Mouse (Mus musculus): ENCODE results near the gene Nova2. TPM values are rescaled to one million over a fixed set of nuclear protein-coding genes. Genes with fewer than 3 reads are reported as not detected.

The Nova2 gene
- polyA plus RNA-seq, 2 experiments from 2014 or later = not detected

DNA sequence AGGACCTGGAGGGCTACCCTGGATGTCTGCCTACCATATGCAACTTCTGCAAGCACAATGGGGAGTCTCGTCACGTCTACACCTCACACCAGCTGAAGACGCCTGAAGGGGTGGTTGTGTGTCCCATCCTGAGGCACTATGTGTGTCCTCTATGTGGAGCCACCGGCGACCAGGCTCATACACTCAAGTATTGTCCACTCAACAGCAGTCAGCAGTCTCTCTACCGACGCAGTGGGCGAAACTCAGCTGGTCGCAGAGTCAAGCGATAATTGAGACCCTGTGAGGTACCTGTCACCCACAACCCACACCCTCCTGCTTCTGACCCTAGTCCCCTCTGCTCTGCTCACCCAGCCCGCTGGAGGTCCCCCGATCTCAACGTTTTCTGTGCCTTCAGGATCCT is 62.1 kb downstream of the Nova2 start:
- ATAC-seq = no peak

DNA sequence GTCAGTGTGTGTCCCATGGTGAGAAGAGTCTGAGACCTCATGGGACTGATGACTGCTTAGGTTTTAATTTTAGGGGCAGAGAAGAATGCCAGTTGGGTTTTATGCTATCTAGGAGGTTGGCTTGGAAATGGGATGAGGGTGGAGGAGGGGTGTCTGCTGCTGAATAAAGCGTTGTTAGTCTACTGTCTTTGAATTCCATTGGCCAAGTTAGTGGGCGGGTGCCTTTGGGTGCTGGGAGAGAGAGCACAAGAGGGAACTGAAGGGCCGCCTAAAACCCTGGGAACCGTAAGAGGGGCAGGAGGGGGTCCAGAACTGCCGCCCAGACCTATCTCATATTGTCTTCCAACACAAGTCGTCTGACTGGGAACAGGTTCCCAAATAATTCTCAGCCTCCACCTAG is 63.1 kb downstream of the Nova2 start:
- ATAC-seq = no peak

- ATAC-seq = no peak
Observed at GRCm38 (mm10) chr7:18989995-18990394, 64.3 kb downstream of the Nova2 start.

GRCm38 (mm10) chr7:18990601-18991295 is 65.1 kb downstream of the Nova2 start, which contains the start of gene Mypop:
TSS of gene Mypop (plus strand) at chr7:18991245.
- ATAC-seq = peak; percentile 86

DNA sequence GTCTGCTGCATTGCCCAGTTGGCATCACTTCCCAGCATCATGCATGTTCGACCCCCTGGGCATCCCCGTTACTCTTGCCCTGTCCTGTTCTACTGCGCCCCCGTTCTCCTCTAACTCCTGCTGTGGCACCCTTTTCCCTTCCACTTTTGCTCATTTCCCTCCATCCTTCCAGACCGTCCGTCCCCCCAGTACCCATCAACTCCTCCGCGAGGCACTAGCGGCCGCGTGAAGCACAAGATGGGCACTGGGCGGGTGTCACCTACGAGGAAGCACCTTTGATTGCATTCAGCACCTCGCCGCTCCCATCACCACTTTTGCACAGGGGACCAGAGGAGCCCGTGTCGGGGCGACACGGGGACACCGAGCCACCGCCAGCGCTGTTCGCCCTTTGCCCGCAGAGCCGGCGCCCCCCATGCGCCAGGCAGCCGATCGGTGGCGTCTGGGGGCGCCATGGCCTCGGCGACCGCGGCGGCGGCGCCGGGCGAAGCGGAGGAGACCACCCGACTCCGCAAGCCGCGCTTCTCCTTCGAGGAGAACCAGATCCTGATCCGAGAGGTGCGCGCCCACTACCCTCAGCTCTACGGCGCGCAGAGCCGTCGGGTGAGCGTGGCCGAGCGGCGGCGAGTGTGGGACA is 66.1 kb downstream of the Nova2 start:
- no peak for ATAC-seq

GRCm38 (mm10) chr7:18992294-18992675 is 66.6 kb downstream of the Nova2 start:
- no peak for ATAC-seq

GRCm38 (mm10) chr7:18993036-18993435 is 67.3 kb downstream of the Nova2 start:
- ATAC-seq = no peak

DNA sequence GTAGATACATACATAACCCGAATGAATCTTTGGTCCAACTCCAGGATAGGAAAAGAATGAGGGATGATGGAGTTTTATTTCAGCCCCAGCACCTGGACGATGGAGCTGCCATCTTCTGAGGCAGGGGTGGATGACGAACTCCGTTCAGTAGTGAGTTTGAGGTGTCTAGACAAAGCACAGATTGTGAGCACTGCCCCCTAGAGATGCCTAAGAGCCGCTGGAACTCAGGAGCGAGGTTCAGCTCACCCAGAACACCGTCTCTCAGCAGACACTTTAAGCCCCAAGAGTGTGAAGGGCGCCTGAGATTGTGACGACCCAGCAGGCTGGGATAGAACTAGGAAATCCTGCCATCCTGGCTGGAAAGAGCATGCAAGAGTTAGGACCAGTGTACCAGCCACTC is 73.1 kb downstream of the Nova2 start:
- no peak for ATAC-seq

- no peak for ATAC-seq
Observed at GRCm38 (mm10) chr7:19000421-19000820, 74.7 kb downstream of the Nova2 start.

GRCm38 (mm10) chr7:19001066-19001806 is 75.5 kb downstream of the Nova2 start:
- peak; percentile 68 for ATAC-seq

- ATAC-seq = no peak
Observed at GRCm38 (mm10) chr7:19001807-19002085, 76.1 kb downstream of the Nova2 start.

GRCm38 (mm10) chr7:19002115-19002514 is 76.4 kb downstream of the Nova2 start:
- no peak for ATAC-seq

- peak; percentile 45 for ATAC-seq
Observed at GRCm38 (mm10) chr7:19002848-19003498, 77.3 kb downstream of the Nova2 start.

DNA sequence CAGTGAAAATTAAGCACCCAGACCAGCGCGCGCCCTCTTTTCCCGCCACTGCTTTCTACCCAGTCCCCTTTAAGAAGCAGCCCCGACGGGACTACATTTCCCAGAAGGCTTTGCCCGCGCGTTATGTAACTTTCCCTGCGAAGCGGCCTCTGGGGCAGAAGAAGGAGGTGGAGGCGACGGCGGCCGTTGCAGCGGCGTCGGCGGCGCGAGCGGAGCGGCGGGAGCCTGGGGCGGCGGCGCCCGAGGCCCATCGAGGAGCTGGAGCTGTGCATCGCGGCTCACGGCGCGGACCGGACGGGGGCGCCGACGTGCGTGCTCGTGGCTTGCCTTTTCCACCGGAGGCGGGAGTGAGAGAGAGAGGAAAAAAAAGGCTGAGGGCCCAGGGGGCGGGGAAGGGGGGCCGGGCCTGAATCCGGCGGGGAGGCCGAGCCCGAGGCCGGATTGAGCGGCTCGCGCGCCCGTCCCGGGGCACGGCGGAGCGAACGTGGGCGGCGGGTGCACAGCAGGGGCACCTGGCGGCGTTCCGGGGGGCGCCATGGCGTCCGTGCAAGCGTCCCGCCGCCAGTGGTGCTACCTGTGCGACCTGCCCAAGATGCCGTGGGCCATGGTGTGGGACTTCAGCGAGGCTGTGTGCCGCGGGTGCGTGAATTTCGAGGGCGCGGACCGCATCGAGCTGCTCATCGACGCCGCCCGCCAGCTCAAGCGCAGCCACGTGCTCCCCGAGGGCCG is 78.4 kb downstream of the Nova2 start, which contains the start of gene Irf2bp1:
Gene Irf2bp1, plus strand, starts transcription at position 143 of the 729 bp plus-strand sequence.
- ATAC-seq = peak; percentile 70

DNA sequence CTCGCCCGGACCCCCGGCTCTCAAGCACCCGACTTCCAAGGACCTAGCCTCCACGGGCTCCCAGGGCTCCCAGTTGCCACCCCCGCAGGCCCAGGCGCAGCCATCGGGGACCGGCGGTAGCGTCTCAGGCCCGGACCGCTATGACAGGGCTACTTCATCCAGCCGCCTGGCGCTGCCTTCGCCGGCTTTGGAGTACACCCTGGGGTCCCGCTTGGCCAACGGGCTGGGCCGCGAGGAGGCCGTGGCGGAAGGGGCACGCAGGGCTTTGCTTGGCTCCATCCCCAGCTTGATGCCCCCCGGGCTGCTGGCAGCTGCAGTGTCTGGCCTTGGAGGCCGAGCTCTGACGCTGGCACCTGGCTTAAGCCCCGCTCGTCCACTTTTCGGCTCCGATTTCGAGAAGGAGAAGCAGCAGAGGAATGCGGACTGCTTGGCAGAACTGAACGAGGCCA is 79.0 kb downstream of the Nova2 start:
- no peak for ATAC-seq

- ATAC-seq = no peak
Observed at GRCm38 (mm10) chr7:19005417-19006121, 79.9 kb downstream of the Nova2 start.

GRCm38 (mm10) chr7:19006476-19006875 is 80.8 kb downstream of the Nova2 start:
- ATAC-seq = peak; percentile 41

DNA sequence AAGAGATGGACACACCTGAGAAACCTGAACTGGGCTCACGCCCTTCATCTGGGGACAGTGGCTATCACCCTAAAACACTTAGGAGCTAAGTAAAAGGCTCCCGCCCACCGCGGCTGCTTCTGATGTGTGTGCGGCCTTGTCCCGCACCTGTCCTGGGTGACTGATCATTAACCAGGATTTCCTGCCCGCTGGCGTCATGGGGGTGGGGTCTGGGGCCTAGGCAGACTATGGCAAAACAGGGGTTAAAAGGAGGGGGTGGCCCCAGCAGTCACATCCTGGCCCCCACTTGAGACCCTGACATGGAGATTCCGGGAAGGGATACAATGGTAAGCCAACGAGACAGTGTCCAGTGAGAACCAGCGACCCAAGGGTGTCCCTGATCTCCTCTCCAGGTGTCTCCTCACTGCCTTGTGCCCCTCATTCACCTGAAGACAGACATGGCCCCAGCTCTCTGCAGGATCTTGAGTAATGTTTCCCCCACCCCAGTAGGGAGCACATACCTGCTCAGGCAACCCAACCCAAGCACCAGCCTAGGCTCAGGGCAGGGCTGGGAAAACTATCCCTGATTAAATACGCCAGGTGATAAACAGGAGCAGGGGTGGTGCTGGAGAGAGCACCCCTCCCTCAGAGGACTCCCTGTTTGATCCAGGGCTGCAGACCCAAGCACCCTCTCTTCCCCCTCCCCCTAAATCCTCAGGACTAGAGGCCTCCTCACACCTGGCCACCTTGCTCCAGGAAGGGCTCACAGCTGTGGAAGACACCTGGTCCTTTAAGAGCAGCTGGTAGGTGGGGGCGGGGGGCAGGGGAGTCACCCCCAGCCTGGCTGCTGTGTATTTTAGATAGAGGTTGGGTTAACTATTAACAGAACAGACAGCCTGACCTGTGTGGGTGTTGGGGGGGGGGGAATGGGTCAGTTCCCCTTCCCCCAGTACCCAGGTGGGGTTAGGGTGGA is 81.6 kb downstream of the Nova2 start:
- no peak for ATAC-seq

DNA sequence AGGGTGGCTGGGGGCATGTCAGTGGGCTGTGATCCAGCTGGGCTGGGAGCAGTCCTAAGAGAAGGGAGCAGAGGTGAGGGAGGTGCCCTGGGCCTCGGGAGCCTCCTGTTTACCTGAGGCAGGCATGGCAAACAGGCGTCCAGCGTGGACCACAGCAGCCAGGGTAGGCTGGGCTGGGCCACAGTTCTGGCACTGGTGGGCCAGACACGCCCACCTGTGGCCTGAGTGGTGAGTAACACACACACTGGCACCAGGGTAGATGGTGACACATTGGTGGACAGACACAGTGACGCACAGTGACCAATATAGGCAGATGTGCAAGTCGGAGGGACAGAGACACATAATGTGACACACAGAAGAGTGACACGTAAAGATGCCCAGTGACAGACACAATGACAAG is 84.9 kb downstream of the Nova2 start:
- ATAC-seq = no peak

- ATAC-seq = no peak
Observed at GRCm38 (mm10) chr7:19012025-19012621, 86.4 kb downstream of the Nova2 start.

All from CD4-positive, CD25-positive, alpha-beta regulatory T cell, adult 4 months (primary cell).